Mouse (Mus musculus) heart, adult 9 months (tissue): ENCODE results near the gene Abca17.
A peak's percentile ranks its signal among the peaks of the same experiment; 100 is the strongest.

ENCODE experiments used
- DNase-seq, 2 experiments: peaks; one replicate each; pipeline ENCODE4 v3.0.0; 2022; ENCODE audit warnings: low spot score in 2 of 2

Abca17 gene

DNA sequence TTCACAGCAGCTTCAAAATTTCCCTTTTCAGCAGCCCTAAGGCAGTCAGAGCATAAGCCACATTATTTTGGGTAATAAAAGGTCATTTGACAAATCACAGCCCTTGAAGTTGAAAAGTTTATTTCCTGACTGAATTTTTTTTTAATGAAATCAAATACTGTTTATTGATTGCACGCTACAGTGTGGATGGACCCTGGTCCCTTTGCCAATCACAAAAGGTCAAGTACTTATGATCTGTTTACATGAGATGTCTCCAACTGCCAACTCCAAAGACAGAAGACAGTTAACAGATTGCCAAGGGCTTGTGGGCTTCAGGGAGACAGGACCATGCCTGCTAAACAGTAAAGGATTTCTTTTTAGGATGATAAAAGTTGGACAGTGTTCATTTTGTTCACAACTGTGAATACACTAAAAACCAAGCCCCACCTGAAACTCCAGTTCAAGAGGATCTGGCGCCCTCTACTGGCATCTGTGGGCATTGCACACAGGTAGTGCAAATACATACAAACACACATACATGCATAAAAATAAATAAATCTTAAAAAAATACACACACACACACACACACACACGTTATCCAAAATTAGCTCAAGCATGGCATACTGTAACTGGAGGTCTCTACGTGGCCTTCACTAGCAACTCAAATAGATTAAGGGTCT lies 107.4 kb downstream of the Abca17 start:
- DNase-seq, result no peak

DNA sequence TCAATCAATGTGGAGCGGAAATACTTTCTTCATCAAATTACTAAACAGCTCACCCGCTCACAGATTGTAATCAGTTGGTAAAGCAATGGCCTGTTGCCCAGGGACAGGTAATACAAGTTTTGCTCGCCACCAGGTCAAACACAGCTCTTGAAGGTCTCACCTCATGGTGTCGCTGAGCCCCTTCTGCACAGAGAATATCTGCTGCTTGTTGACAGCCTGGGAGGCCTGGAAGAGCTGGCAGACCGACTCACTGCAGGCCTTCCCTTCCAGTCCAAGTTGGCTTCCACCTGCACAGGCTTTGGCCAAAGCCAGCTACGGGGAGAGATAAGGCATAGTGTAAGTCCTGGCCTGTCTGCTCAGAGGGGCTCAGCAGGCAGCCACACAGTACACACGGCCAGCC lies 113.9 kb downstream of the Abca17 start:
- DNase-seq, result peak; percentile 40 to 43

DNA sequence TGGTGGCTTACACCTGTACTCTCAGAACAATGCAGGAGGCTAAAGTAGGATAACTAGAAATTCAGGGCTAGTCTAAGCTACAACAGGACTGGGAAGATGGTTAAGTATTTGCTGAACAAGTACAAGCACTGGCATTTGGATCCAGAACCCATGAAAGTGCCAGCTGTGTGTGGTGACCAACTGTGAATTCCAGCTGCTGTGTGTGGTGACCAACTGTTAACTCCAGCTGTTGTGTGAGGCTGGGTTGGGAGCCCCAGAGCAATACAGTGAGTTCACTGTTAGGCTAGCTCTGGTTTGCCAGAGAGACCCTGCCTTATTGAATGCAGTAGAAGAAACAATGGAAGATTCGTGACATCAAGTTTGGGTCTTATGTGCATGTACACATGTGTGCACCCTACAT lies 114.4 kb downstream of the Abca17 start:
- no peak for DNase-seq

DNA sequence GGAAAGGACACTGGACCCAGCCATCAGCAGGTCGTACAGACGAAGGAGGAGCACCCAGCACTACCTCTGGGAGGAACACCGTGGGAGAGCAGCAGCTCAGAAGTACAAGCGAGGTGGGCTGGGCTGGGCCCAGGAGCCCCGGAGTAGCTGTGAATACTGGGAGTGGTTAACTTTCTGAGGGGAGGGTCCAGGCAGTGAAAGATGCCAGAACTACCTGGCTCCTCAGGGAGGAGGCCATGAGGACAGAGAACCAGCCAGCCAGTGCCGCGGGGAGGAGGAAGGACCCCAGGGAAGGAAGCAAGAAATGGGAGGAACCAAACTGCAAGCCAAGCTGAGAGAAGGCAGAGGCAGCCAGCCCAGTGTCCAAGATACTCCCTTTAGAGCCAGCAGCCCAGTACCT lies 122.9 kb downstream of the Abca17 start:
- no peak for DNase-seq

GRCm38 (mm10) chr17:24226721-24227120 lies 124.1 kb downstream of the Abca17 start:
- no peak for DNase-seq

DNA sequence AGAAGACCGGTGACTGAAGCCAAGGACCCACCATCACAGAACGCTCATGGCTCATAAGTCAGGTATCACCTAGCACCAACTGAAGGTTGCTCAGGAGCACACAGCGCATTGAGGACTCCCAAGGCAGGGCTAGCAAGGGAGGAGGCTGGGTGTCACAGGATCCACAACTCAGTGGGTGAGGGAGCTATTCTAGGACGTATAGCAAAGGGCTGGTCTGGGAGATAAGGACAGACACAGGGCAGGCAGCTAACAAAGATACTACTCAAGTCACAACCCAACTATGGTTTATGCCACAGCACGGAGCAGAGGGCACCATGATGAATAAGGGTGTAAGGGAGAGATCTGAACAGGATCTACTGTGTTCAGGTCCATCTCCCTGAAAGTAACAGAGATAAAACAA lies 125.0 kb downstream of the Abca17 start:
- DNase-seq, result no peak

DNA sequence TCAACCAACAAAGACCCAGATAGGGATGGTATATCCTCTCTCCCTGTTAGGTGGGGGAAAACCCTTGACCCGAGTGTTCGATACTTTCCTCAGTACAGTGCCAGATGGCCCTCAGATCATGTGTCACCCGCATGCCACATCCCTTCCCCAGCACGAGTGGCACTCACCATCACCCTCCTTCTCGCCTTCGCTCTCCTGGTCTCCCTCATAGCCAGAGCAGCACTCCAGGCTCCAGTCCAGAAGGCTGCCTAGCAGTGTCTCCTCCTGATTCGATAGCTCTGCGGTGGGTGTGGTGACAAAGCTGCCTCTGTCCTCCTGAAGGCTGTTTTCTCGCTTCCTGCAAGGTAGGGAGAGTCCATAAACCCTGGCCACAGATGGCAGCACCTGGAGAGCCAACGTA lies 126.1 kb downstream of the Abca17 start:
- no peak for DNase-seq

DNA sequence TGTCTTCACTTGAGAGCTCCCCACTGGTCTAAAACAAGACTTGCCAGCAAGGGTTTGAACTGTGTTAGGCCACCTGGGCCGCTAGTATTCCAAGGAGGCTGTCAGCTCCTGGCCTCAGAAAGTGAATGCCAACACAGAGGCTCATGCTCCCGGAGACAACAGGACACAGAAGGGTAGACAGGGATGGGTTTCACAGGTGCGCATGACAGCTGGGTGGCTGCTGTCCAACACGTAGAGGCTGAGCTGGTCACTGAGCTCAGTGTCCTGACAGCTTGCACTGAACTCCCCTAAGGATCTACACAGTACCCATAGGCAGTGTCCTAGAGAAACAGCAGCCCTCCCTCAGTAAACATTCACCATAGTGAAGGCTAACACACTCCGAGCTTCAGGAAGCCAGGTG lies 127.4 kb downstream of the Abca17 start:
- no peak for DNase-seq

DNA sequence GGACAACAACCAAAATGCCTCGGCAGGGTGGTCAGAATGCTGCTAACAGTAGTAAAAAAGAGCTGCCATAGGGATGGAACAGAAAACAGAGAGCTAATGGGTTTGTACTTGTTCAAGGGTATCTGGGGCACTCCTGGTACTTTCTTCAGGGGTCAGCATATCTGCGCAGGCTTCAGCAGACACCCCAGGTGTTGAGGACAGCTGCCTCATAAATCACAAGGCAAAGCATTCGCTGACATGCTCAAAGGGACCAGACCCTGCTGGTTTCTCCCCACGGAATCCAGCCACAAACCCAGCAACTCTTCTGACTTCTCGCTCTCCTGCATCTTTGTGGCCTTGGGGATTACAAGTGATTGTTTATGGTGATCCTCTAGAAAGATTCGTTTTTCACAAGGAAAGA lies 128.2 kb downstream of the Abca17 start:
- no peak for DNase-seq

DNA sequence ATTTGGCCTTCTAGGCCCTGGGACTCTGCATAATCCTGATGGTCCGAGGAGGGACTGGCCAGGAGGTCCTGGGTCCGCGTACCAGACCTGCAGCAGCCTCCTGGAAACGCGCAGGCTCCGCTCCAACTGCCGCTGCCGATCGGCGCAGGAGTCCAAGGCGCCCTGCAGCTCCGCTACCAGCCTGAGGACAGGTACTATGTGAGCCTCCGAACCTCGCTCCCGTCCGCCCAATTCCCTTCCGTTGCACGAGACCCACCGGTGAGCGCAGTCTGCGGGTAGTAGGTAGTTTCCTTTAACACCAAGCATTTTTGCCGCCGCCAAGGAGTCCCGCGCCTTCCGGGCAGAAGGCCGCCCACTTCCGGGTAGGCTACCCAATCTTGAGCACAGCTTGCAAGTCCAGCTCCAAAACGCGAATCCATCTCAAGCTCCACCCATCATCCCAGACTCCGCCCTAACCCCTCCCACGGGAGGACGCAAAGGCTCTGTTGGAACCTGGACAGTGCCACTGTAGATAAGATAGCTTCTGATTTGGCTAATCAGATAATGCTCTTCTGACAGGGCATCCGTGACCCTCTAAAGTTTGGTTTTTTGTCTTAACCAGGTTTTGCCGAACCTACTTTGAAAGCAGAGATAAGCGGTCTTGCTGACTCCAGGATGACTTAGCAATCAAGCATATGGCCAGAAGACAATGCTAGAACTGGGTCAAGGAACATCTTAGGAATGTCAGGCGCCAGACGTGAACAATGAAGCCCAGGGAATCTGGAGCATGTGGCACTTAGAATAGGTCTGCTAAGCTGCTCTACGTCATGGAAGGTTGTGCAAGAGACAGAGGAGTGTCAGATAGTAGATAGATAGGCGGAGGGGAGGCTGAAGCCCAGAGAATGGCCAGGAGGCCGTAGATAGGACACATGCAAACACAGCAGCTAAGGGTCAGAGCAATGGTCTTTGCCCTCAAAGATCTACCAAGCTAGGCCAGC lies 130.1 kb downstream of the Abca17 start, which contains the start of gene Tedc2:
Tedc2 (minus strand) TSS at position 417 of the 977 bp plus-strand sequence.
- peak; percentile 92 to 96 for DNase-seq

GRCm38 (mm10) chr17:24216836-24217235 lies 134.0 kb downstream of the Abca17 start:
- DNase-seq, result no peak
